Mouse (Mus musculus): ENCODE measurements around the gene Pik3r2. TPM values are rescaled to one million over a fixed set of nuclear protein-coding genes. Genes with fewer than 3 reads are reported as not detected.

The Pik3r2 gene
- total and polyA plus RNA-seq, 2 experiments from 2014 or later = 102 to 159 TPM

DNA sequence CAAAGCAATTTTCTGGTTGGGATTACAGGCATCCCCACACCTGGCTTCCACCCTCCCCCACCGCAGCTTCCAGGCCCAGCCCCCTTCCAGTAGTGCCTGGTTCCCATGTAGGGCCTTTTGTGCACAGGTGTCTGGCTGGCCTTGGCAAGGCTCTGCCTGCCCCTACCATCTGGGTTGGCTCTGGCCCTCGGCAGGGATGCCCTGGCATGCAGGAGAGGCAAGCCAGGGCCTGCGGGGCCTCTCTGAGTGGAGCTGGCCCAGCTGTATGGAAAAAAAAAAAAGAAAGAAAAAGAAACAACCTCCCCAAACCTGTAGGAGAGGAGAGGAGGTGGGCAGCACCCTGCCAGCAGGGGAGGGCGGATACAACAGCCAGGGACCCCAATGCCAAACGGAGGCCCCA is 3.1 kb downstream of the Pik3r2 start:
- no peak for TF ChIP-seq CTCF (IDR thresholded peaks at IDR 0.05)
- H3K27ac ChIP-seq (ENCODE audit: low read depth, low read length) = no peak overlapping the region
- H3K4me3 ChIP-seq (ENCODE audit: low read depth, low read length) = no peak overlapping the region
- H3K4me2 ChIP-seq (ENCODE audit: low read depth, low read length, poor library complexity, severe bottlenecking) = 0 out of 2 replicates have a peak overlapping the region, but pooled peaks have one; percentile 1
- H3K4me1 ChIP-seq (ENCODE audit: insufficient read depth, low read length) = peaks cover 19% of the 10 kb centered on the region
- no peaks in the 10 kb centered on the region for H3K27me3 ChIP-seq (ENCODE audit: insufficient read depth, low read length)
- 59% methylated on average over 5 of the region's 5 CpGs for WGBS
- H3K9me3 ChIP-seq (ENCODE audit: low read length) = no peaks in the 10 kb centered on the region
- ATAC-seq (ENCODE audit: low FRiP score) (no peak), DNase-seq (ENCODE audit: low spot score) (peak; percentile 55)
- peaks cover 57% of the 10 kb centered on the region for H3K36me3 ChIP-seq (ENCODE audit: insufficient read depth, low read length)
- H3K9ac ChIP-seq (replicated peaks; ENCODE audit: low read length, poor library complexity, severe bottlenecking) = peak overlapping the region; percentile 42; the same call in 1 of the 2 replicates

DNA sequence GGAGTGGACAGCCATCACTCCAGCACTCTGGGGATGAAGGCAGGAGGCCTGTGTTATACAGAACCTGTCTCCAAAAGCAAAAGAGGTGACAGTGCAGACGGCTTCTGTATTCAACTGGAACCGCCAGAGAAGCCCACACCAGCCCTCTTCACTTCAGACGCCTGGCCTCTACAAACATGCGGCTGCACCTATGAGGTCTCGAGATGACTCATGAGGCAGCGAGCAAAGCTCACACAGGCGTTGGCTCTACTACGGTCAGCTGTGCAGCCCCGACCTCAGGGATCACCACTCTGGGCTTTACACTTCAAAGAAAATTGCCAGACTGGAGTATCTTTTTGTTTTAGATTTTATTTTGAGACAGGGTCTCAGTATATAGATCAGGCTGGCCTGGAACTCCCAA is 3.6 kb downstream of the Pik3r2 start:
- Histone ChIP-seq H3K27me3 (ENCODE audit: insufficient read depth, low read length) (no peaks in the 10 kb centered on the region), H3K4me2 (ENCODE audit: low read depth, low read length, poor library complexity, severe bottlenecking) (no peak overlapping the region), H3K4me1 (ENCODE audit: insufficient read depth, low read length) (peaks cover 16% of the 10 kb centered on the region), H3K36me3 (ENCODE audit: insufficient read depth, low read length) (peaks cover 59% of the 10 kb centered on the region), H3K4me3 (ENCODE audit: low read depth, low read length) (no peak overlapping the region), H3K9me3 (ENCODE audit: low read length) (no peaks in the 10 kb centered on the region), H3K27ac (ENCODE audit: low read depth, low read length) (no peak overlapping the region), H3K9ac (replicated peaks; ENCODE audit: low read length, poor library complexity, severe bottlenecking) (peak overlapping the region; percentile 42; the same call in 1 of the 2 replicates)
- ATAC-seq (ENCODE audit: low FRiP score) = no peak
- TF ChIP-seq CTCF (IDR thresholded peaks at IDR 0.05) = no peak
- DNase-seq (ENCODE audit: low spot score) = no peak
- 89% methylated on average over 9 of the region's 9 CpGs for WGBS

GRCm38 (mm10) chr8:70772075-70772474 is 4.4 kb downstream of the Pik3r2 start:
- H3K4me3 ChIP-seq (ENCODE audit: low read depth, low read length) = no peak overlapping the region
- peaks cover 12% of the 10 kb centered on the region for H3K4me1 ChIP-seq (ENCODE audit: insufficient read depth, low read length)
- 93% methylated on average over 13 of the region's 13 CpGs for WGBS
- H3K36me3 ChIP-seq (ENCODE audit: insufficient read depth, low read length) = peaks cover 67% of the 10 kb centered on the region
- DNase-seq (ENCODE audit: low spot score) (no peak), ATAC-seq (ENCODE audit: low FRiP score) (no peak)
- no peak overlapping the region for H3K9ac ChIP-seq (replicated peaks; ENCODE audit: low read length, poor library complexity, severe bottlenecking)
- H3K4me2 ChIP-seq (ENCODE audit: low read depth, low read length, poor library complexity, severe bottlenecking) = no peak overlapping the region
- H3K9me3 ChIP-seq (ENCODE audit: low read length) = no peaks in the 10 kb centered on the region
- no peak overlapping the region for H3K27ac ChIP-seq (ENCODE audit: low read depth, low read length)
- no peaks in the 10 kb centered on the region for H3K27me3 ChIP-seq (ENCODE audit: insufficient read depth, low read length)
- TF ChIP-seq CTCF (IDR thresholded peaks at IDR 0.05) = no peak

- Histone ChIP-seq H3K36me3 (ENCODE audit: insufficient read depth, low read length) (peaks cover 67% of the 10 kb centered on the region), H3K27me3 (ENCODE audit: insufficient read depth, low read length) (no peaks in the 10 kb centered on the region), H3K4me2 (ENCODE audit: low read depth, low read length, poor library complexity, severe bottlenecking) (no peak overlapping the region), H3K9ac (replicated peaks; ENCODE audit: low read length, poor library complexity, severe bottlenecking) (no peak overlapping the region), H3K27ac (ENCODE audit: low read depth, low read length) (no peak overlapping the region), H3K4me3 (ENCODE audit: low read depth, low read length) (no peak overlapping the region), H3K4me1 (ENCODE audit: insufficient read depth, low read length) (peaks cover 12% of the 10 kb centered on the region), H3K9me3 (ENCODE audit: low read length) (no peaks in the 10 kb centered on the region)
- ATAC-seq (ENCODE audit: low FRiP score) (no peak), DNase-seq (ENCODE audit: low spot score) (no peak)
- WGBS = 89% methylated on average over 7 of the region's 7 CpGs
- no peak for TF ChIP-seq CTCF (IDR thresholded peaks at IDR 0.05)
Observed at GRCm38 (mm10) chr8:70771217-70771616, 5.3 kb downstream of the Pik3r2 start.

- ATAC-seq (ENCODE audit: low FRiP score) (no peak), DNase-seq (ENCODE audit: low spot score) (no peak)
- H3K4me3 ChIP-seq (ENCODE audit: low read depth, low read length) = no peak overlapping the region
- no peaks in the 10 kb centered on the region for H3K9me3 ChIP-seq (ENCODE audit: low read length)
- no peak for TF ChIP-seq CTCF (IDR thresholded peaks at IDR 0.05)
- 0 out of 2 replicates have a peak, but pooled peaks cover 4% of the 10 kb centered on the region for H3K27me3 ChIP-seq (ENCODE audit: insufficient read depth, low read length)
- H3K9ac ChIP-seq (replicated peaks; ENCODE audit: low read length, poor library complexity, severe bottlenecking) = no peak overlapping the region
- no peak overlapping the region for H3K27ac ChIP-seq (ENCODE audit: low read depth, low read length)
- H3K36me3 ChIP-seq (ENCODE audit: insufficient read depth, low read length) = peaks cover 67% of the 10 kb centered on the region
- peaks cover 11% of the 10 kb centered on the region for H3K4me1 ChIP-seq (ENCODE audit: insufficient read depth, low read length)
- WGBS = 95% methylated on average over 13 of the region's 13 CpGs
- H3K4me2 ChIP-seq (ENCODE audit: low read depth, low read length, poor library complexity, severe bottlenecking) = no peak overlapping the region
Observed at GRCm38 (mm10) chr8:70770748-70771147, 5.8 kb downstream of the Pik3r2 start.

- Histone ChIP-seq H3K9me3 (ENCODE audit: low read length) (no peaks in the 10 kb centered on the region), H3K27me3 (ENCODE audit: insufficient read depth, low read length) (0 out of 2 replicates have a peak, but pooled peaks cover 4% of the 10 kb centered on the region), H3K9ac (replicated peaks; ENCODE audit: low read length, poor library complexity, severe bottlenecking) (no peak overlapping the region), H3K4me2 (ENCODE audit: low read depth, low read length, poor library complexity, severe bottlenecking) (no peak overlapping the region), H3K36me3 (ENCODE audit: insufficient read depth, low read length) (peaks cover 64% of the 10 kb centered on the region), H3K4me1 (ENCODE audit: insufficient read depth, low read length) (peaks cover 5% of the 10 kb centered on the region), H3K27ac (ENCODE audit: low read depth, low read length) (no peak overlapping the region), H3K4me3 (ENCODE audit: low read depth, low read length) (no peak overlapping the region)
- no peak for DNase-seq (ENCODE audit: low spot score)
- ATAC-seq (ENCODE audit: low FRiP score) = no peak
- WGBS = 76% methylated on average over 12 of the region's 12 CpGs
- TF ChIP-seq CTCF (IDR thresholded peaks at IDR 0.05) = no peak
Observed at GRCm38 (mm10) chr8:70769858-70770257, 6.7 kb downstream of the Pik3r2 start.

Data from midbrain, postnatal 0 days (tissue).